Mouse (Mus musculus): ENCODE data around the gene Msl1.

The Msl1 gene

GRCm38 (mm10) chr11:98795015-98795713 is at the start of gene Msl1:
Gene Msl1 (plus strand): TSS chr11:98795516.
- in situ Hi-C loops (cut with MboI, MseI) = loop anchor here (10.0 kb wide), 1 partner anchor 950 kb away; the partner anchor contains the start of gene B230217C12Rik

GRCm38 (mm10) chr11:98745932-98746853 is 49.1 kb upstream of the Msl1 start:
- in situ Hi-C loops (cut with MboI, MseI) = no loop called here

GRCm38 (mm10) chr11:98746855-98747693 is 48.2 kb upstream of the Msl1 start:
- in situ Hi-C loops (cut with MboI, MseI) = no loop called here

GRCm38 (mm10) chr11:98747804-98748505 is 47.4 kb upstream of the Msl1 start:
- in situ Hi-C loops (cut with MboI, MseI) = no loop called here

- in situ Hi-C loops (cut with MboI, MseI) = no loop called here
These were observed 46.6 kb upstream of the Msl1 start for GRCm38 (mm10) chr11:98748506-98749416.

- in situ Hi-C loops (cut with MboI, MseI) = no loop called here
These were observed 45.6 kb upstream of the Msl1 start for GRCm38 (mm10) chr11:98749716-98750115.

GRCm38 (mm10) chr11:98750351-98751201 is 44.7 kb upstream of the Msl1 start:
- in situ Hi-C loops (cut with MboI, MseI) = no loop called here

- in situ Hi-C loops (cut with MboI, MseI) = no loop called here
These were observed 44.0 kb upstream of the Msl1 start for GRCm38 (mm10) chr11:98751221-98751782.

- in situ Hi-C loops (cut with MboI, MseI) = no loop called here
These were observed 42.7 kb upstream of the Msl1 start for GRCm38 (mm10) chr11:98752562-98753140.

- in situ Hi-C loops (cut with MboI, MseI) = no loop called here
These were observed 42.1 kb upstream of the Msl1 start for GRCm38 (mm10) chr11:98753264-98753663.

- in situ Hi-C loops (cut with MboI, MseI) = no loop called here
These were observed 41.1 kb upstream of the Msl1 start for GRCm38 (mm10) chr11:98754151-98754620.

- in situ Hi-C loops (cut with MboI, MseI) = no loop called here
These were observed 40.6 kb upstream of the Msl1 start for GRCm38 (mm10) chr11:98754621-98755181.

GRCm38 (mm10) chr11:98755726-98756380 is 39.5 kb upstream of the Msl1 start:
- in situ Hi-C loops (cut with MboI, MseI) = no loop called here

- in situ Hi-C loops (cut with MboI, MseI) = no loop called here
These were observed 38.6 kb upstream of the Msl1 start for GRCm38 (mm10) chr11:98756711-98757110.

- in situ Hi-C loops (cut with MboI, MseI) = loop anchor here (5.0 kb wide), 1 partner anchor 60 kb away; the partner anchor contains the start of gene Csf3
These were observed 33.4 kb upstream of the Msl1 start for GRCm38 (mm10) chr11:98761939-98762338.

GRCm38 (mm10) chr11:98762756-98763501 is 32.4 kb upstream of the Msl1 start:
- in situ Hi-C loops (cut with MboI, MseI) = loop anchor here (5.0 kb wide), 1 partner anchor 61 kb away; the partner anchor contains the start of gene Csf3
